Mouse (Mus musculus) brown adipose tissue, adult 24 weeks (tissue): ENCODE data around the gene Med9. TPM values are rescaled to one million over a fixed set of nuclear protein-coding genes. Genes with fewer than 3 reads are reported as not detected.
A peak's percentile ranks its signal among the peaks of the same experiment; 100 is the strongest.

ENCODE experiments used
- H3K27ac ChIP-seq: fragments of 200-500 bp; replicated peaks from 2 replicates; pipeline ENCODE4 v1.5.1; 2012; ENCODE audit warnings: low read depth, mild to moderate bottlenecking, low read length
- H3K4me1 ChIP-seq: fragments of 200-500 bp; 2 replicates; pipeline ENCODE4 v1.6.1; 2012; ENCODE audit warnings: low read length, mixed read lengths; ENCODE audit not compliant: control insufficient read depth, insufficient read depth, insufficient read length
- H3K4me3 ChIP-seq: fragments of 200-500 bp; 2 replicates; pipeline ENCODE4 v1.5.1; 2012; ENCODE audit warnings: low read depth, mild to moderate bottlenecking, low read length, moderate library complexity; ENCODE audit not compliant: insufficient read depth
- polyA plus RNA-seq: library from polyadenylated mRNA; stranded (reverse); fragments of >200 nt; gene quantifications from 2 replicates; pipeline ENCODE4 v1.2.4, GENCODE M21; 2012; ENCODE audit not compliant: missing spikeins, insufficient read depth, insufficient read length

Gene Med9
- polyA plus RNA-seq, 1 experiment, result 21.6 TPM

DNA sequence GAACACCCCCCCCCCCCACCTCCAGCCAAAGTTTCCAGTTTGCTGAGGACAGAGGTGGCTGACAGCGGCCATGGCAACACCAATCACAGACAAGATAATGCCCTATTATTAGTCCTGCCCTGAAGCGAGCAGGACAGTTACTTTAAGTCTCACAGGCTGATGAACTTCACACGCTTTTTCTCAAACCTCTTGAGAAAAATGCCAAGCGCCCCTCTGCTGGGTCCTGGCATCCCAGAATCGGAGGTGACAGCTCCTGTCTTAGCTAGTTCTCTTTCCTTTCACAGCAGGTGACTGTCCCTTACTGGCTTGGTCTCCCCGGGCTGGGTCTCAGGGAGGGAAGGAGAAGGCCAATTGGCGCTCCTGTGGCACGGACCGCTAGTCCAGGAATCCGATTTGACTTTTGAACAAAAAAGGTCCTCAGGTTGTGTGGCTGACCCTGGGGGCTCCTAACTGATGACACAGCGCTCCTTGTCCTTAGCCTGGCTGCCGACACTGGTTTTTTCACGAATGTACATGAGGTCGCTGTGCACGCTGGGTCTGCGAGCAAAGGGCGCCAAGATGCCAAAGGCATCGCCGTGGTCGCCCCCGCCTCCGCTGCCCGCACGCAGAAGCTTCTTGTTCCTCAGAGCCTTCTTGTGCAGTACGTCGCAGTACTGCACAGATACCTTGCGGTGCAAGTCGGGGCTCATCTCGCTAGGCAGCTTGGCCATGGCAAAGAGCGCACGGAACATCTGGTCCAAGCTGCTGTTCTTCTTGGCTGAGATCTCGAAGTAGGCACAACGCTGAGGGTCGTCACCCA, 15.6 kb downstream of the Med9 start:
- Histone ChIP-seq H3K4me1 (0 out of 2 replicates have a peak, but pooled peaks cover 4% of the 10 kb centered on the region), H3K4me3 (peak overlapping the region; percentile 84), H3K27ac (peak overlapping the region; percentile 58)

DNA sequence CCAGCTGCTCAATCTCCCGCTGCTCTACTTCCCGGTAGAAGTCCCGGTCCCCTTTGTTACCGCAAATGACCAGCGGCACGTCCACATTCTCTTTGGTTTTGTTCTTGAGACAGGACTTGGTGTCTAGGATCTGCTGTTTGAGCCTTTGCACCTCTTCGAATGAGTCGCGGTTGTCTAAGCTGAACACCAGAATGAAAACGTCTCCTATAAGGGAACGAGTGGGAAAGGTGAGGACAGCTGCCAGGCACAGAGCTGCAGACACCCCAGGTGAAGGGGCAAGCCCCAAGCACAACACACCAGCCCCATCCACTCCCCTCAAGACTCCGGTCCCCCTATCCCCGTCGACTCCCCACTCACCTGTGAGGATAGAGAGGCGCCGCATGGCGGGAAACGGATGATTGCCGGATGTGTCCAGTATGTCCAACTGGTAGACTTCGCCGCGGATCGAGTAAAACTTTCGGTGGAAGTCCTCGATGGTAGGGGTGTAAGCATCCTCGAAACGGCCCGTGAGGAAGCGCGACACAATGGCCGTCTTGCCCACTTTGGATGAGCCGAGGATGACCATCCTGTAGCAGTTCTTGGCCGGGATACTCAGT, 16.3 kb downstream of the Med9 start:
- Histone ChIP-seq H3K4me3 (peak overlapping the region; percentile 84), H3K4me1 (0 out of 2 replicates have a peak, but pooled peaks cover 4% of the 10 kb centered on the region), H3K27ac (peak overlapping the region; percentile 58)

DNA sequence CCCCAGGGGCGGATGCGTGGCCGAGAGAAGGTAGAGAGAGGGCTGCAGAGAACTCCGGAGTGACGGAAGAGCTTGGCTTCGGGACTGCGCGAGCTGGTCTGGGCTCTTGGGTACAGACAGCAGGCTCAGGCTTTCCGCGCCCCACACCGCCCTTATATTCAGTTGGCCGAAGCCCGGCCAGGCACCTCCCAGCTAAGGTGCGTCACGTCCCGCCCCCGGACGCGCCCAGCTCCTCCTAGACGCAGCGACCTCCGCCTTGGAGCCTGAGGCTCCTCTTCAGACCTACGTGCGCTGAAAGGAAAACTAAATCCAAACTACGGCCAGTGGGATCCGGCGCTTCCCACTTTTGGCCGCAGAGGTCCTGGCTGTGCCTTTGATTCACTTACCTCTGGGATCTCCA, 16.8 kb downstream of the Med9 start, which contains the start of gene Rasd1:
Gene Rasd1, minus strand, starts transcription at position 127 of the 400 bp plus-strand sequence.
- Histone ChIP-seq H3K27ac (peak within 1 kb of the TSS; percentile 92), H3K4me3 (peak within 1 kb of the TSS; percentile 84), H3K4me1 (0 out of 2 replicates have a peak, but pooled peaks cover 3% of the 10 kb centered on the region)

DNA sequence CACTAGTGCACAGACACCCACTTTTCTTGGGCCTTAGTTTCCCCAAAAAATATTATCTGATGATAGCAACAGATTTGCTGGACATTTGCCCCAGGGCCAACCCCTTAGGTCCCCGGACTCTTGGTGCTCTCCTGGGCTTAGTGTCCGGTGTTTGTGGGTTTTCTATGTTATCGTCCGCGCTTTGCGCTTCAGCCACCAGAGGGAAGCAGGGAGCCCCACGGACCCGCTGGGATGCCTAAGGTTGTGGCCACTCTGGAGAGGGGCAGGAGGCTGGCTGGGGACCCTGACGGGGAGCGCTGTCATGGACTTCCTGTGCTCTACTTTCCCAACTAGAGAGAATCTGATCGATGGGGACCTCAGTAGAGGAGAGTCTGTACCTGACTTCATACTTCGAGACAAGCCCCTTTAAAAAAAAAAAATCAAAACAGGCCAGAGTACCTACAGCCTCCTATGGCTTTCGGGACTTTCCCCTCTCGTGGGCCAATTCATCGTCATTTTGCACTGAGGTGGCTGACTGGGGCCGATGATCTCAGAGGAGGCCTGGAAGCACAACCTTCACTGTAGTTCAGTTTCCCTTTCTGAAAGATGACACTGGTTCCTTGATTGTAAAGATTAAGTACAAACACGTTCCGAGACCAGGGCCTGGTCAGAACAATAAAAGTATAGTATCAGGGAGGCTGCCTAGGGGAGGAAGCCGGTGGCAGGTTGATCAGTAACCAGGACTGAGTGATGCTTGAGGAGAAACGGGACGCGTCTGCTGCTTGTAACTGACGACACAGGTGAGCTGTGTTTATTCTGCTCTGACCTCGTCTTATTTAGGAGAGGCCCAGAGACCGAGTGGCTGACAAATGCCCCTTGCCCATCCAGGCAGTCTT, 17.5 kb downstream of the Med9 start:
- peak overlapping the region; percentile 92 for H3K27ac ChIP-seq
- H3K4me1 ChIP-seq, result no peaks in the 10 kb centered on the region
- peak overlapping the region; percentile 84 for H3K4me3 ChIP-seq

DNA sequence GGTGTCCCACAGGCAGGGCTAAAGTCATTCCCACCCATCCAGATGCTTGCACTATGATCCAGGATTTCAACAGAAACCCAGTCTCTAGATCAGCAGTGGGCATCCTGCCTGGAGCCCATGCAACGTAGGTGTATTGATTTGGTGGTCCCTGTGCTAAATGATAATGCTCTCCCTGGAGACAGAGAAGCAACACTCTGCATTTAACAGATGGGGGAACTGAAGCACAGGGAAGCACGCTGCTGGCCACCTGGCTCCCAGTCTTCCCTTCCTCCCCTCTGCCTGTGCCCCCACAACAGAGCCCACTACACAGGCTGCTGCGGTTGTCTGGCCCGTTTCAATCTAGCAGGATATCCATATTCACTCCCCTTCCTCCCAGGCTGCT, 18.1 kb downstream of the Med9 start:
- no peaks in the 10 kb centered on the region for H3K4me1 ChIP-seq
- H3K4me3 ChIP-seq, result no peak overlapping the region
- H3K27ac ChIP-seq, result no peak overlapping the region

DNA sequence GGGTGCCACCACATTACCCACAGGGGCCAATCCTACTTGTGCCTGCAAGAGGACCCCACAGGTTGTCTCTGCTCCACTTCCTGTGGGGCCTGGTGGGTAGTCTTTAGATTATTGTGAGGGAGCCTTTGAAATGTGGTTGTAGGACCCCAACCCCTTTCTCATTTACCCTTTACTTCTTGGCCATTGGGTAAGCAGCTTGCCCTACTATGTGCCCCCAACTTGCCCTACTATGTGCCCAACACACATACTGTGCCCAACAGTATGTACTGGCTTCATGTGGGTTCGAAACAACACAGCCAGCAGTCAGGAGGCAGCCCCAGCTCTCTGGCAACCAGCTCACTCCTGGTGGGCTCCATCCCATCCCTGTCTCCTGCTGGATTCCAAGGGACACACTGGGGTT, 19.8 kb downstream of the Med9 start:
- no peak overlapping the region for H3K4me3 ChIP-seq
- H3K27ac ChIP-seq, result no peak overlapping the region
- no peaks in the 10 kb centered on the region for H3K4me1 ChIP-seq

DNA sequence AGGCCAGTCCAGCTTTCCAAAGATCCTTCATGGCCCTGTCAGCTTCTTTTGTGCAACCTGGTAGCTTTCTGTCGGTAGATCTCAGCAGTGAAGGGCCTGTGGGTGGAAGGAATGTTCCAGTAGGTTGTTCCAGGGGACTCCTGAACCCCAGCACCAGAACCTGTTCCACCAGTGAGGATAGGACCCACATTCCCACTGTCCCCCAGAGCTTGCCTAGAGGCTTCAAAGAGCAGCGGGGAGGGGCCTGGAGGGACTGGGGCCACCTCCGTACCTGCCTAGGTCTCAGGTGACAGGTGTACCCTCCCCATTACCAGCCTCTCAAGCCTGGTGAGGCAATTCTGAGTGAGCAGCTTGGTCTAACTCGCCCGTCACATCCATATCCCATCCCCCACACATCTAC, 22.8 kb downstream of the Med9 start:
- H3K27ac ChIP-seq, result no peak overlapping the region

DNA sequence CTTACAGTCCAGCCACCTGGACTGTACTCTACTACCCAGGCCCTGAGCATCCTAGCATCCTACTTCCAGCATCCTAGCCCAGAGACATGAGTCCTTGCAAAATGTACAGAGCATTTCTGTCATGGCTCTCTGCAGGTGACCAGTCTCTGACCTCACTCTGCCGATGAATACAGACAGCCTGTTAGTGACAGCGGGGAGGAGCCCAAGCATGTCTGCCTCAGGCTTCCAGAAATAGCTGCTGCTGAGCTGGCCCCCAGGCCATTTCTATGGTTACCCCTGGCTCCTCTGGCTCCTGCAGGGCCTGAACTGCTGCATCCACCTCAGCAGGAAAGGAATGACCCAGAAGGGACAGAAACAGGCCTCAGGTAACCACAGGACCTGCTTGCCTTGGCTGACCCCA, 23.7 kb downstream of the Med9 start:
- no peaks in the 10 kb centered on the region for H3K4me1 ChIP-seq
- no peak overlapping the region for H3K4me3 ChIP-seq
- no peak overlapping the region for H3K27ac ChIP-seq

More for the DNA sequence above, 22.8 kb downstream of the Med9 start:
- Histone ChIP-seq H3K4me3 (no peak overlapping the region), H3K4me1 (no peaks in the 10 kb centered on the region)

DNA sequence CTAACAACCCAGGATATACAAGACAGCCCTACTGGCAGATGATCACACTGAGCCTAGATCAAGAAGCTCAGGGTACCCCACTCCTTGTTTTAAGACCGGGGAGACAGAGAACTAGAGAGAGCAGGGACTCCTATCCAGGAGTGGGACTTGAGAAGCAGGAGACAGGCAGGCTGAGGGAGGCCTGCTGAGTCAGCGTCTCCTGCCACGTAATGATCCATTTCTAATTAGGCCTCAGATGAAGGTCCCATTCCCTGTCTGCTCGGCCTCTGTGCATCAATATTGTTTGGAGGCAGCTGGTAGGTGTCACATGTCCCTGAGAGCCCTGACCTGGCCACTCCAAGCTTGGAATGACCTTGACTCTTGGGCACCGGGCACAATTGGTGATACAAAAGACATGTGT, 25.4 kb downstream of the Med9 start:
- Histone ChIP-seq H3K27ac (no peak overlapping the region), H3K4me3 (no peak overlapping the region), H3K4me1 (no peaks in the 10 kb centered on the region)

DNA sequence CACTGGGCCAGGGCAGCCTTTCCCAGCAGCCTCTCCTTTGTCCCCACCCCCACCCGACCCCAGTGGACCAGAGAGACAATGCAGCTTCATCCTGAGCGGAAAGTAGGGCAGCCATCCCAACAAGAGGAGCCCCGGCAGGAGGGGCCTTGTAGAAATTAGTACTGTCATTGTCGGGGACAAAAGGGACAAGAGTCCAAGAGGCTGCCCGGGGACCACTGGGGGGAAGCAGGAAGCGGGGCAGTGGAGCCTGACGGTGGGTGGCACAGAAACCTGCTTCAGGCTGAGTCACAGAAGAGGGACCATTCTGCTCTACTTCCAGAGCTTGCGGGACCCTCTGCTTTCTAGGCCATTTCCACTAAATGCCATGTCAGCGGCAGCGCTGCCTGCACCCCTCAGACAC, 27.2 kb downstream of the Med9 start:
- Histone ChIP-seq H3K4me1 (no peaks in the 10 kb centered on the region), H3K27ac (no peak overlapping the region), H3K4me3 (no peak overlapping the region)

DNA sequence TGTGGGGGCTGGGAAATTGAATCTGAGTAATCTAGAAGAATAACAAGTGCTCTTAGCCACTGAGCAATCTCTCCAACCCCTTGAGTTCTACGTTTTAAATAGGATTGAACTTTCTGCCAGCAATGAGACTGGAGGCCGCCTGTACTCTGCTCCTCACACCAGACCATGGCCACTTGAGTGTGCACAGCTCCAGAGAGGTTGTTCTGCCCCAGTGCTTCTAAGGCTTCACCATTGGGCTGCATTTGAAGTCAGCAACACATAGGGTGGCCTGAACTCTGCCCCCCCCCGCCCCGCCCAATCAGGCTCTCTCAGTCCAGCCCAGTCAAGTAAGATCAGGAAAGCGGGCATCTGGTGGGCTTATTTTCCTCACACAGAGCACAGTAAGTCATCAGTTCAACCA, 29.8 kb downstream of the Med9 start:
- H3K4me1 ChIP-seq, result no peaks in the 10 kb centered on the region
- no peak overlapping the region for H3K27ac ChIP-seq
- no peak overlapping the region for H3K4me3 ChIP-seq

DNA sequence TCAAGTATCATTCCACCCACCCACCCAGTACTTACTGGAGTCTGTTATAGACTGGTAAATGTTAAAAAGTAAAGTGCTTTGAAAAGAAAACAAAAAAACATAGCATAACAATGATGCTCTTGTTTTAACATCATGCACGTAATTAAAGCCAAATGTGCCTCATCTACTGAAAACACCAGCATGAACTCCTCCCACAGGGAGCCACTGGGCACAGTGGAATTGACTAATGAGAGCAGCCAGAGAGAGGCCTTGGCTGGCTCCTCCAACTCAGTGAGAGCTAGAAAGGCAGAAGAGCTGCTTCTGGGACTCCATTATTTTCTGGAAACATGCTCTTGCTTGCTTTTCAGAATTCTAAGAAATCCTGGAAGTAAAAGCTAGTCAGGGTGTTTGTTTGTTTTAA, 41.4 kb downstream of the Med9 start:
- Histone ChIP-seq H3K4me1 (no peaks in the 10 kb centered on the region), H3K27ac (no peak overlapping the region), H3K4me3 (no peak overlapping the region)

DNA sequence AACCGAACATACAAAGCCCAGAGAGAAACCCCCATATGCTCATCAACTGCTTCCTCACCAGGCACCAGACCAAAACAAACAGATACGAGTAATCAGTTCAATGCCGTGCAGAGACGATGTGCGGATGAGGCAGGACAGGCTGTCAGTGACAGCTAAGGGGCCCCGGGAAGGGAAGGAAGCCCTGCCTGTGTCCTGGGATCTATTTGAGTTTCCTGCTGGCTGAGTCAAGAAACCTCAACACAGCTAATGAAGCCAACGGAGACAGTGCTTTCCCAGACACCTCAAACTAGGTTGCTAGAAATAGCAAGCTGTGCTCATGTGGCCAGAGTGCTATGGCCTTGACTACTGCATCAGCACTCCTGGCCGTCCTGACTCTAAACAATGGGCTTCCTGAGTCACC, 43.4 kb downstream of the Med9 start:
- H3K4me1 ChIP-seq, result no peaks in the 10 kb centered on the region
- H3K27ac ChIP-seq, result no peak overlapping the region
- no peak overlapping the region for H3K4me3 ChIP-seq

DNA sequence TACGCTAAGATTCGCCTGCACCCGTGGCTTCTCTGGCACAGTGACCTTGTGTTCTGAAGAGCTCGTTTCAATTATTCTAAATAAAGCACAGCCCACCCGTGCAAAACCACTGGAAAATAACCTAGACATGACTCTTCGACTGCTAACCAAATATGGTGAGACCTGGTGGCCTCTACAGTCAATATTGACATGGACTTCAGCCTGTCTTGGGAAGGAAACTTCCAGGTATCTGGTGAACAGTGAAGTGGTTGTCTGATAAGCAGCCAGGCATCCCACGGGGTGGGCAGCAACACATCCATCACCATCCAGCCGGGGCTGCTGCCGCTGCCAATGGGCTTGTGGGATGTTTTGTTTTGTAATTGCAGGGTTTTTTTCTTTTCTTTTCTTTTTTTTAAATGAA, 46.3 kb downstream of the Med9 start:
- Histone ChIP-seq H3K4me3 (no peak overlapping the region), H3K4me1 (no peaks in the 10 kb centered on the region), H3K27ac (no peak overlapping the region)

DNA sequence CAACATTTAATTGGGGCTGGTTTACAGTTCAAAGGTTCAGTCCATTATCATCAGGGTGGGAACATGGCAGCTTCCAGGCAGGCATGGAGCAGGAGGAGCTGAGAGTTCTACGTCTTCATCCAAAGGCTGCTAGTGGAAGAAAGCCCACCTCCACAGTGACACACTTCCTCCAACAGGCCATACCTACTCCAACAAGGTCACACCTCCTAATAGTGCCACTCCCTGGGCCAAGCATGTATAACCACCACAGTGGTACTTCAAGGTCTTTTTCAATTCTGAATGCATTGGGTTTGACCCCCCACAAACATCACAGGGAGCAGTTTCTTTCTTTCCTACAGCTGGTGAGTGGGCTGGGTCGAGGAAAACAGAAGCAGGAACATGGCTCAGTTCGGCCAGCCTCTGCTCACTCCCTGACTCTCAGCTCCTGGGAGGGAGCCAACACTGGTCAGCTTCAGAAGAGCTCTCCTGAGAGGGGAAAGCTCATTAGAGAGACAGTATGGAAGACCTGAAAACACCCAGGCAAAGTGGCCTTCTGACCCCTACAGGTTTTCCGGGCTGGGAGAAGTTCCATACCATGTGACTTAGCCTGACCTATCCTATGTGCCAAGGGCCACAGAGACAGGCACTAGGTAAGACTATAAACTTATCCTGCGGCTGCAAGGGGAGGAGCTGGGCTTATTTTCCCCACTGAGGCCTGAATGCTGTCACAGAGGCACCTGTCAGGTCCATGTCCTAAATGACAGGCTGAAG, 53.4 kb downstream of the Med9 start:
- Histone ChIP-seq H3K27ac (no peak overlapping the region), H3K4me1 (no peaks in the 10 kb centered on the region), H3K4me3 (no peak overlapping the region)
